Mouse (Mus musculus) limb, embryonic 14.5 days (tissue): Measurements from ENCODE around the gene Camk2d. TPM values are rescaled to one million over a fixed set of nuclear protein-coding genes. Genes with fewer than 3 reads are reported as not detected.

Source experiments
- ATAC-seq: fragments of 200-750 bp; cut with Nextera tagmentation; 2 replicates; pipeline ENCODE4 v1.8.0; 2017; ENCODE audit warnings: low read depth, moderate number of reproducible peaks, moderate TSS enrichment; ENCODE audit not compliant: low FRiP score
- DNase-seq: peaks from one replicate; pipeline ENCODE4 v3.0.0-alpha.2; 2015; ENCODE audit warnings: low spot score
- H3K27ac ChIP-seq: fragments of 300-500 bp; sonication (generic); replicated peaks from 2 replicates; pipeline ENCODE4 v1.5.1; 2014; ENCODE audit warnings: low read depth, mild to moderate bottlenecking, low read length, moderate library complexity, mixed read lengths
- H3K27me3 ChIP-seq: fragments of 300-500 bp; sonication (generic); 2 replicates; pipeline ENCODE4 v1.6.1; 2014; ENCODE audit warnings: low read length, mixed read lengths; ENCODE audit not compliant: control insufficient read depth, insufficient read depth
- H3K36me3 ChIP-seq: fragments of 300-500 bp; sonication (generic); 2 replicates; pipeline ENCODE4 v1.6.1; 2014; ENCODE audit warnings: mild to moderate bottlenecking, low read length, moderate library complexity, mixed read lengths; ENCODE audit not compliant: control insufficient read depth, insufficient read depth
- H3K4me1 ChIP-seq: fragments of 300-500 bp; sonication (generic); 2 replicates; pipeline ENCODE4 v1.6.1; 2014; ENCODE audit warnings: antibody characterized with exemption, low read length, mixed read lengths; ENCODE audit not compliant: control insufficient read depth, insufficient read depth
- H3K4me2 ChIP-seq: fragments of 300-500 bp; sonication (generic); replicated peaks from 2 replicates; pipeline ENCODE4 v1.6.1; 2014; ENCODE audit warnings: low read depth, mild to moderate bottlenecking, low read length, moderate library complexity; ENCODE audit not compliant: severe bottlenecking
- H3K4me3 ChIP-seq: fragments of 300-500 bp; sonication (generic); replicated peaks from 2 replicates; pipeline ENCODE4 v1.5.1; 2014; ENCODE audit warnings: low read length
- H3K9ac ChIP-seq: fragments of 300-500 bp; sonication (generic); 2 replicates; pipeline ENCODE4 v1.6.1; 2014; ENCODE audit warnings: mild to moderate bottlenecking, low read depth, low read length, moderate library complexity; ENCODE audit not compliant: severe bottlenecking
- H3K9me3 ChIP-seq: fragments of 300-500 bp; sonication (generic); 2 replicates; pipeline ENCODE4 v1.6.1; 2016; ENCODE audit warnings: low read length; ENCODE audit not compliant: control insufficient read depth
- POLR2A ChIP-seq: fragments of 200-500 bp; IDR thresholded peaks from 2 replicates; pipeline ENCODE4 v1.8.0; 2012; ENCODE audit warnings: inconsistent platforms, mild to moderate bottlenecking, moderate library complexity, borderline replicate concordance; ENCODE audit not compliant: insufficient read depth, insufficient read length; ENCODE audit errors: extremely low read depth
- WGBS: fragments of 180-500 bp; shearing (Covaris S2); extraction: QIAGEN DNeasy Blood & Tissue Kit; methylation state at CpG from one replicate; pipeline ENCODE4 v1.1.7; 2014; 5-methylcytosine and 5-hydroxymethylcytosine counted together
- polyA plus RNA-seq, 2 experiments: library from polyadenylated mRNA; depleted of rRNA in 1 of 2; stranded (reverse) in 1 of 2; unstranded in 1 of 2; fragments of >200 nt; fragmentation: Nextera tagmentation in 1 of 2; extraction: Ambion mirVana in 1 of 2; gene quantifications; 2 replicates each; pipeline versions ENCODE4 v1.2.1 to v1.2.3; 2012 to 2014

The Camk2d gene
- polyA plus RNA-seq, 2 experiments = 37.4 to 40.0 TPM

DNA sequence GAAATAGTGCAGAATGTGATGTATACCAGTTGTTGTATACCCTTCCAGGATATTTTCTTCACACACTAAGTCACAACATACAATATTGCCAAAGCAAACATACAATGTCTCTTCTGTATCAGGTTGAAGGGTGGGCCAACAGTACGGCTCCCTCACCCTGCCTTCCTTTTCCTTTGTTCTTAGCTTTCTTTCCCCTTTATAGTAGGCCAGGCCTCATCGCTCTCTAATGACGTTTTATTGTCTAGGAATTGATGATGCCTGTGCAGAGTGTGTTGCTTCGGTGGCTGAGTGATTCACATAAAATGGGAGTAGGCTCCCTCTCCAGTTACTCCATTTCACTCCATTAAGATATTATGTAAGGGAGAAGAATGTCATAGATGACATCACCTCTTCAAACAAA is 290.5 kb downstream of the Camk2d start:
- ATAC-seq = no peak
- no peak overlapping the region for H3K27ac ChIP-seq
- no peaks in the 10 kb centered on the region for H3K27me3 ChIP-seq
- DNase-seq = no peak
- no peak overlapping the region for H3K9ac ChIP-seq
- TF ChIP-seq POLR2A = no peak
- H3K4me1 ChIP-seq = no peaks in the 10 kb centered on the region
- H3K9me3 ChIP-seq = no peaks in the 10 kb centered on the region
- no peak overlapping the region for H3K4me2 ChIP-seq
- H3K36me3 ChIP-seq = no peaks in the 10 kb centered on the region
- H3K4me3 ChIP-seq = no peak overlapping the region
- WGBS = 70% methylated on average over 4 of the region's 4 CpGs

Other genes with a start within 250 kb of the Camk2d start
- gene Arsj, start 232.6 kb upstream of the Camk2d start, polyA plus RNA-seq (2012; rRNA removed) = 5.1 and 5.3 TPM in 2 replicates
- gene Arsj, start 232.6 kb upstream of the Camk2d start, polyA plus RNA-seq (2014; fragmentation: Nextera tagmentation; extraction: Ambion mirVana) = 6.4 and 6.5 TPM in 2 replicates